Comparison of ENCODE assay signal across 9 mouse cellular contexts in genomic region chr3:131566281-131566680, GRCm38 (mm10). TPM values are rescaled to one million over a fixed set of nuclear protein-coding genes. Genes with fewer than 3 reads are reported as not detected.
DNase-seq lines count a peak whose midpoint lies in the region; ATAC-seq and TF ChIP-seq lines count a peak whose summit lies in the region.
"Had no signal": no experiment of that assay in that cellular context is flagged by ENCODE, and none has a peak within 500 bp of the region (broad histone marks: within the 10 kb centered on the region; RNA-seq: fewer than 3 reads in every experiment).

No protein-coding gene starts in this region.

- H3K4me1 ChIP-seq in kidney, embryonic 14.5 days (ENCODE audit: control insufficient read depth, insufficient read depth, low read length), result peaks cover 9% of the 10 kb centered on the region; the same call in 1 of the 2 replicates
- peaks cover 21% of the 10 kb centered on the region for H3K4me1 ChIP-seq in embryonic facial prominence, embryonic 13.5 days
- peaks cover 16% of the 10 kb centered on the region for H3K4me1 ChIP-seq in intestine, postnatal 0 days (replicated peaks; ENCODE audit: control insufficient read depth, insufficient read depth, low read length)
- peaks cover 13% of the 10 kb centered on the region for H3K4me1 ChIP-seq in neural tube, embryonic 14.5 days (ENCODE audit: control insufficient read depth, insufficient read depth, low read length)

- H3K36me3 ChIP-seq in kidney, embryonic 14.5 days (ENCODE audit: control insufficient read depth, insufficient read depth, low read length), result no peaks in the 10 kb centered on the region
- peaks cover 11% of the 10 kb centered on the region for H3K36me3 ChIP-seq in embryonic facial prominence, embryonic 13.5 days
- H3K36me3 ChIP-seq in intestine, postnatal 0 days (ENCODE audit: control insufficient read depth, insufficient read depth), result 0 out of 2 replicates have a peak, but pooled peaks cover 5% of the 10 kb centered on the region
- no peaks in the 10 kb centered on the region for H3K36me3 ChIP-seq in neural tube, embryonic 14.5 days (ENCODE audit: control insufficient read depth, insufficient read depth, low read length)

- TF ChIP-seq CTCF in intestine, postnatal 0 days (IDR thresholded peaks at IDR 0.05; ENCODE audit: low read depth), result no peak

- no peak overlapping the region for H3K9ac ChIP-seq in kidney, embryonic 14.5 days (ENCODE audit: low read depth, low read length)
- H3K9ac ChIP-seq in embryonic facial prominence, embryonic 13.5 days, result peak overlapping the region; percentile 32; the same call in 1 of the 2 replicates
- no peak overlapping the region for H3K9ac ChIP-seq in intestine, postnatal 0 days (ENCODE audit: low read depth, low read length)
- no peak overlapping the region for H3K9ac ChIP-seq in neural tube, embryonic 14.5 days (replicated peaks; ENCODE audit: low read depth, low read length)
- H3K9ac ChIP-seq: liver, embryonic 14.5 days had no signal

- no peaks in the 10 kb centered on the region for H3K9me3 ChIP-seq in kidney, embryonic 14.5 days (ENCODE audit: control insufficient read depth, low read length)
- no peaks in the 10 kb centered on the region for H3K9me3 ChIP-seq in embryonic facial prominence, embryonic 13.5 days
- no peaks in the 10 kb centered on the region for H3K9me3 ChIP-seq in intestine, postnatal 0 days (ENCODE audit: control insufficient read depth)
- H3K9me3 ChIP-seq in neural tube, embryonic 14.5 days (ENCODE audit: control insufficient read depth, low read length), result no peaks in the 10 kb centered on the region

- peak overlapping the region; percentile 66; the same call in 1 of the 2 replicates for H3K4me2 ChIP-seq in kidney, embryonic 14.5 days (replicated peaks; ENCODE audit: low read depth, low read length)
- H3K4me2 ChIP-seq in embryonic facial prominence, embryonic 13.5 days, result peak overlapping the region; percentile 73
- peak overlapping the region; percentile 67 for H3K4me2 ChIP-seq in intestine, postnatal 0 days (replicated peaks; ENCODE audit: low read depth)
- peak overlapping the region; percentile 71 for H3K4me2 ChIP-seq in neural tube, embryonic 14.5 days (ENCODE audit: low read depth, low read length)

- H3K27me3 ChIP-seq in kidney, embryonic 14.5 days (ENCODE audit: control insufficient read depth, insufficient read depth, low read length), result no peaks in the 10 kb centered on the region
- no peaks in the 10 kb centered on the region for H3K27me3 ChIP-seq in embryonic facial prominence, embryonic 13.5 days
- no peaks in the 10 kb centered on the region for H3K27me3 ChIP-seq in intestine, postnatal 0 days (replicated peaks; ENCODE audit: control insufficient read depth, insufficient read depth, low read length)
- H3K27me3 ChIP-seq in neural tube, embryonic 14.5 days (ENCODE audit: control insufficient read depth, insufficient read depth, low read length), result no peaks in the 10 kb centered on the region

- no peak overlapping the region for H3K27ac ChIP-seq in kidney, embryonic 14.5 days (ENCODE audit: low read depth, low read length)
- no peak overlapping the region for H3K27ac ChIP-seq in embryonic facial prominence, embryonic 13.5 days
- H3K27ac ChIP-seq in intestine, postnatal 0 days (ENCODE audit: low read depth, low read length), result peak overlapping the region; percentile 87; the same call in 1 of the 2 replicates
- no peak overlapping the region for H3K27ac ChIP-seq in neural tube, embryonic 14.5 days (ENCODE audit: low read depth, low read length)
- H3K27ac ChIP-seq: liver, embryonic 14.5 days had no signal

- 85% methylated on average over 2 of the region's 2 CpGs for WGBS in kidney, embryonic 14.5 days
- 84% methylated on average over 2 of the region's 2 CpGs for WGBS in embryonic facial prominence, embryonic 13.5 days
- WGBS in intestine, postnatal 0 days, result 42% methylated on average over 2 of the region's 2 CpGs
- WGBS in neural tube, embryonic 14.5 days, result 65% methylated on average over 2 of the region's 2 CpGs

- no peak for DNase-seq in kidney, postnatal 36 days
- no peak for DNase-seq in urinary bladder, adult 18-20 months (ENCODE audit: low spot score in 2 of 2)
- DNase-seq in cerebellum, postnatal 10 days, result no peak
- DNase-seq in layer of hippocampus, adult 8-10 months (ENCODE audit: low spot score in 2 of 2), result no peak

- no peak overlapping the region for H3K4me3 ChIP-seq in kidney, embryonic 14.5 days (ENCODE audit: low read length)
- H3K4me3 ChIP-seq in embryonic facial prominence, embryonic 13.5 days, result peak overlapping the region; percentile 93
- H3K4me3 ChIP-seq in intestine, postnatal 0 days (ENCODE audit: low read depth, low read length), result peak overlapping the region; percentile 62
- 0 out of 2 replicates have a peak overlapping the region, but pooled peaks have one; percentile 87 for H3K4me3 ChIP-seq in neural tube, embryonic 14.5 days (ENCODE audit: low read depth, low read length)

- ATAC-seq in kidney, embryonic 14.5 days (ENCODE audit: low FRiP score, low TSS enrichment), result no peak
- ATAC-seq in embryonic facial prominence, embryonic 13.5 days (ENCODE audit: insufficient number of reproducible peaks, insufficient read depth, low FRiP score, low TSS enrichment, low read depth), result no peak
- peak; percentile 62 for ATAC-seq in intestine, postnatal 0 days
- no peak for ATAC-seq in neural tube, embryonic 14.5 days (ENCODE audit: low read depth)

RNA-seq across cellular contexts. Expression of gene Papss1, which starts 1.7 kb away (rescaled TPM):
- polyA plus RNA-seq in kidney, embryonic 14.5 days (2014; fragmentation: Nextera tagmentation; extraction: Ambion mirVana), result 70.3 and 96.0 TPM in 2 replicates
- polyA plus RNA-seq in embryonic facial prominence, embryonic 13.5 days (2015; fragmentation: Nextera tagmentation; extraction: Ambion mirVana), result 134 and 136 TPM in 2 replicates
- polyA plus RNA-seq in intestine, postnatal 0 days (2015; fragmentation: Nextera tagmentation; extraction: Ambion mirVana), result 150 and 168 TPM in 2 replicates
- 134 TPM in 2 replicates for polyA plus RNA-seq in neural tube, embryonic 14.5 days (2014; fragmentation: Nextera tagmentation; extraction: Ambion mirVana)
- total RNA-seq in layer of hippocampus, adult 8-10 months (2022), result 10 to 100 TPM; 67.0 to 71.6 (median 70.9) TPM
